Mouse (Mus musculus): Measurements from ENCODE around the gene E130114P18Rik. TPM values are rescaled to one million over a fixed set of nuclear protein-coding genes. Genes with fewer than 3 reads are reported as not detected.

Gene E130114P18Rik
- polyA plus RNA-seq, 1 experiment: 14.9 TPM

DNA sequence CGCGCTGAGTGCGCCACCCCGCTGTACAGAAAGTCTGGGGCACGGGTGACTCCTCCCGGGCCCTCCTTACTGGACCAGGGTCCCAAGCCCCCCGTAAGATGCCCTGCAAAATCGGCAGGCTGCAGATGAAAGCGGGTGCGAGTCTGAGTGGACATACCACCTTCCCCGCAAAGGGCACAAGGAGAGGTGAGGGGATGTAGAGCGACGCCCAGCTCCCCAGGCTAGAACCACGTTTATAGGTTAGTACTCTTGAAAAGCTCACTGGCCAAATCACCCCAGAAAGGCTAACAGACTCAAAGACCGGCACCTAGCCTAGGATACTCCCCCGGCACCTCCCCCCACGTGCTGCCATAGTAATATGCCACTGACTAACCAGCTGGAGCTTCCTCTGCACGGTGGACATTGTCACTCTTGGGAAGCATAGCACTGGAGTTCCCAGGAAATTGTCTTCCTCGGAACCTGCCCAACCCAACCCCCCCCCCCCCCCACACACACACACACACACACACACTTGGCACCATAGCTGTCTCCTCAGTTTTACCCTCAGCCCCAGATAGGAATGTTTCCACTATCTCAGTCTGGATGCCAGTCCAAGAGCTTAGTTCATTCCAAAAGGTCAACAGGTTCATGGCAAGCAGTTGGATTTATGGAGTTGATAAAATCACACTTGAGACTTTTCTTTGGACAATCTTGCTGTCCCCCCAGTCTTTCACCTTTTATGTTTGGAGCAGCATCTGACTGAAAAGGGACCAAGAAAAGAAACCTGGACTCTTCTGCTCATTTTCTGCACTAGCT, 31.6 kb downstream of the E130114P18Rik start:
- 10% methylated on average over 19 of the region's 19 CpGs for WGBS
- Histone ChIP-seq H3K4me1 (ENCODE audit: control insufficient read depth, insufficient read depth, low read length) (no peaks in the 10 kb centered on the region), H3K27ac (ENCODE audit: insufficient read depth, low read length) (no peak overlapping the region), H3K4me3 (replicated peaks; ENCODE audit: insufficient read depth, low read depth, low read length) (peak overlapping the region; percentile 39), H3K27me3 (ENCODE audit: control insufficient read depth, insufficient read depth, low read length) (no peaks in the 10 kb centered on the region)
- no peak for TF ChIP-seq POLR2A (IDR thresholded peaks at IDR 0.05; ENCODE audit: borderline replicate concordance, insufficient read depth, low read length)
- TF ChIP-seq CTCF (IDR thresholded peaks at IDR 0.05; ENCODE audit: borderline replicate concordance, insufficient read depth, low read depth, low read length): no peak
- DNase-seq: no peak

DNA sequence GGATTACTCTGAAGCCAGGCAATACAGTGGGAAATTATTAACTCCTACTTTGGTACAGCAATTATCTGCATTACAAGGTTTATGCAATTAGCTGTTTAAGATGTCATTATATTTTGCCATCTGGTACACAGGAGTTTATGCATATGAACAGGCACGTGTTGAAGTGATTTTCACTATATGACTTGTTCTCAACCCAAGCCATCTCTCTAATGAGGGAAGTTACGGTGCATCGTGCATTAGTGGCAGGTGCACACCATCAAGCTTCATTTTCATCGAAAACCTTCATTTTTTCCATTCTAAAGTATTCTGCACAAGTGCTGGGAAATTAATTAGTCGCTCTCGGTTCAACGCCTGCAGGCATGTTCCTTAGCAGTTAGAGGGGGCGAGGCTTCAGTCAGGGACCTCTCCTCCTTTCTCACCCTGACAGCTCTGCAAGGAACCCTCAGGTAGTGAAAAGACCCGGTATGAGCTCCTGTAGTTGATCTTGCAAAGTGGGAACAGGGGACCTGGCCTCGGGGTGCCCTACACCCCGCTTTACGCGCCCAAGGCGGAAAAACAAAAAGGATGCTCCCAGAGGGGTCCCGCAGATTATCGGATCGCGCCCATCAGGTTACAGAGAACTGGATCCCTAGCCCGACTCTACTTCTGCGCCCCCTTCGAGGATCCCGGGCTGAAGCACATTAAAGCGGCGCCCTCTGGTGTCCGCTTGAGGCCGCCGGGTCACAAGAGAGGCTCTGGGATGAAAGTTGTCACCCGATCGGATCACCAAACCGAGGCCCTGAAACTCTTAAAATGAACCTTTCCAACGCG, 32.4 kb downstream of the E130114P18Rik start:
- no peak for TF ChIP-seq POLR2A (IDR thresholded peaks at IDR 0.05; ENCODE audit: borderline replicate concordance, insufficient read depth, low read length)
- peak; percentile 64 for TF ChIP-seq CTCF (IDR thresholded peaks at IDR 0.05; ENCODE audit: borderline replicate concordance, insufficient read depth, low read depth, low read length)
- Histone ChIP-seq H3K27me3 (ENCODE audit: control insufficient read depth, insufficient read depth, low read length) (no peaks in the 10 kb centered on the region), H3K4me1 (ENCODE audit: control insufficient read depth, insufficient read depth, low read length) (no peaks in the 10 kb centered on the region), H3K4me3 (replicated peaks; ENCODE audit: insufficient read depth, low read depth, low read length) (peak overlapping the region; percentile 53), H3K27ac (ENCODE audit: insufficient read depth, low read length) (no peak overlapping the region)
- peak; percentile 76 to 84 for DNase-seq
- WGBS: 5% methylated on average over 32 of the region's 32 CpGs

- Histone ChIP-seq H3K4me3 (replicated peaks; ENCODE audit: insufficient read depth, low read depth, low read length) (no peak overlapping the region), H3K27ac (ENCODE audit: insufficient read depth, low read length) (no peak overlapping the region), H3K4me1 (ENCODE audit: control insufficient read depth, insufficient read depth, low read length) (no peaks in the 10 kb centered on the region), H3K27me3 (ENCODE audit: control insufficient read depth, insufficient read depth, low read length) (no peaks in the 10 kb centered on the region)
- DNase-seq: no peak
- TF ChIP-seq POLR2A (IDR thresholded peaks at IDR 0.05; ENCODE audit: borderline replicate concordance, insufficient read depth, low read length): no peak
- no peak for TF ChIP-seq CTCF (IDR thresholded peaks at IDR 0.05; ENCODE audit: borderline replicate concordance, insufficient read depth, low read depth, low read length)
- WGBS: 72% methylated on average over 5 of the region's 5 CpGs
Measured at GRCm38 (mm10) chr4:97743932-97744331, 33.9 kb downstream of the E130114P18Rik start.

- no peak overlapping the region for H3K27ac ChIP-seq (ENCODE audit: insufficient read depth, low read length)
Measured at GRCm38 (mm10) chr4:97733392-97733791, 44.5 kb downstream of the E130114P18Rik start.

GRCm38 (mm10) chr4:97730416-97730815, 47.5 kb downstream of the E130114P18Rik start:
- no peak overlapping the region for H3K27ac ChIP-seq (ENCODE audit: insufficient read depth, low read length)
- TF ChIP-seq CTCF (IDR thresholded peaks at IDR 0.05; ENCODE audit: borderline replicate concordance, insufficient read depth, low read depth, low read length): no peak
- no peak for TF ChIP-seq POLR2A (IDR thresholded peaks at IDR 0.05; ENCODE audit: borderline replicate concordance, insufficient read depth, low read length)
- no peaks in the 10 kb centered on the region for H3K4me1 ChIP-seq (ENCODE audit: control insufficient read depth, insufficient read depth, low read length)
- H3K4me3 ChIP-seq (replicated peaks; ENCODE audit: insufficient read depth, low read depth, low read length): no peak overlapping the region
- 93% methylated on average over 3 of the region's 3 CpGs for WGBS
- no peaks in the 10 kb centered on the region for H3K27me3 ChIP-seq (ENCODE audit: control insufficient read depth, insufficient read depth, low read length)
- no peak for DNase-seq

More at GRCm38 (mm10) chr4:97733392-97733791, 44.5 kb downstream of the E130114P18Rik start:
- 76% methylated on average over 1 of the region's 1 CpGs for WGBS
- Histone ChIP-seq H3K27me3 (ENCODE audit: control insufficient read depth, insufficient read depth, low read length) (no peaks in the 10 kb centered on the region), H3K4me1 (ENCODE audit: control insufficient read depth, insufficient read depth, low read length) (no peaks in the 10 kb centered on the region), H3K4me3 (replicated peaks; ENCODE audit: insufficient read depth, low read depth, low read length) (no peak overlapping the region)
- TF ChIP-seq POLR2A (IDR thresholded peaks at IDR 0.05; ENCODE audit: borderline replicate concordance, insufficient read depth, low read length): no peak
- no peak for DNase-seq

DNA sequence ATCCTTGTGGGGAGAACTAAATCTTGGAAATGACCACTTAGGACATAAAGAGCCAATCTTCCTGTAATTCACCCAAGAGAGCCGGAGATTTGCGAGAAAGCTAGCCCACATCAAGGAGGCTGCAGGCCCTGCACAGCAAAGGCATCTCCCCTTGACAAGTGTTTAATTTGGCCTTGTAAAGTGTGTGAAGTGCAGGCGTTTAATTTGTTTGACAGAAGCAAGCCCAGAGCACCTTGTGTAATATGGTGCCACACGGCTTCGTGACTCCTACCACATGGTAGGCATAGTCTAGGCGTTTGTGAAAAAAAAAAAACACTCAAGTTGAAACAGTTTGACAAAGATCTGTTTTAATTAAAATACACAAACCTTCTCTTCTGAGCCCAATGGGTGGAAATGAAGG, 47.9 kb downstream of the E130114P18Rik start:
- Histone ChIP-seq H3K4me1 (ENCODE audit: control insufficient read depth, insufficient read depth, low read length) (no peaks in the 10 kb centered on the region), H3K27ac (ENCODE audit: insufficient read depth, low read length) (no peak overlapping the region), H3K4me3 (replicated peaks; ENCODE audit: insufficient read depth, low read depth, low read length) (no peak overlapping the region), H3K27me3 (ENCODE audit: control insufficient read depth, insufficient read depth, low read length) (no peaks in the 10 kb centered on the region)
- DNase-seq: no peak
- TF ChIP-seq CTCF (IDR thresholded peaks at IDR 0.05; ENCODE audit: borderline replicate concordance, insufficient read depth, low read depth, low read length) (no peak), POLR2A (IDR thresholded peaks at IDR 0.05; ENCODE audit: borderline replicate concordance, insufficient read depth, low read length) (no peak)
- WGBS: 87% methylated on average over 6 of the region's 6 CpGs

GRCm38 (mm10) chr4:97728520-97728919, 49.4 kb downstream of the E130114P18Rik start:
- DNase-seq: no peak
- H3K27ac ChIP-seq (ENCODE audit: insufficient read depth, low read length): no peak overlapping the region
- H3K4me3 ChIP-seq (replicated peaks; ENCODE audit: insufficient read depth, low read depth, low read length): no peak overlapping the region
- WGBS: 98% methylated on average over 4 of the region's 4 CpGs
- H3K4me1 ChIP-seq (ENCODE audit: control insufficient read depth, insufficient read depth, low read length): no peaks in the 10 kb centered on the region
- H3K27me3 ChIP-seq (ENCODE audit: control insufficient read depth, insufficient read depth, low read length): no peaks in the 10 kb centered on the region
- no peak for TF ChIP-seq CTCF (IDR thresholded peaks at IDR 0.05; ENCODE audit: borderline replicate concordance, insufficient read depth, low read depth, low read length)
- no peak for TF ChIP-seq POLR2A (IDR thresholded peaks at IDR 0.05; ENCODE audit: borderline replicate concordance, insufficient read depth, low read length)
